Mouse (Mus musculus): ENCODE data around the gene Cpne4.

- TF ChIP-seq CTCF (IDR thresholded peaks at IDR 0.05; ENCODE audit: extremely low read depth, insufficient read length, insufficient replicate concordance, low read depth, low read length): no peak
- no peak for TF ChIP-seq POLR2A (IDR thresholded peaks at IDR 0.05; ENCODE audit: low read depth, low read length)
These were observed 425.7 kb downstream of the Cpne4 start for GRCm38 (mm10) chr9:104972828-104973227.
